Mouse (Mus musculus) Patski (cell line): ENCODE data around the gene Gm20695. TPM values are rescaled to one million over a fixed set of nuclear protein-coding genes. Genes with fewer than 3 reads are reported as not detected.

Experiments used
- ATAC-seq: fragments of 100-300 bp; one replicate; pipeline ENCODE4 v1.8.0; 2021
- CTCF ChIA-PET: fragments of 350-600 bp; sonication (Branson Sonifier 250); formaldehyde crosslinking; loops from one replicate; lab custom pipeline; 2022; ENCODE audit warnings: inconsistent platforms; lab: Charles Lee
- POLR2A ChIA-PET: fragments of 350-600 bp; sonication (Branson Sonifier 250); formaldehyde crosslinking; loops from one replicate; lab custom pipeline; 2022; ENCODE audit warnings: antibody characterized with exemption, inconsistent platforms; lab: Charles Lee
- DNase-seq: peaks from one replicate; pipeline ENCODE4 v3.0.0-alpha.2; 2011; ENCODE audit warnings: low read depth, low spot score
- H3K27me3 ChIP-seq: fragments of 371-371 bp; one replicate; pipeline ENCODE4 v1.5.1; 2021
- CTCF ChIP-seq: fragments of 100-300 bp; IDR thresholded peaks from one replicate; pipeline ENCODE4 v1.5.1; 2021
- in situ Hi-C: fragments of 300-500 bp; cut with MboI; formaldehyde crosslinking; loops from 3 replicates; pipeline ENCODE4 v1.11.1; 2018; ENCODE audit warnings: low pct_unique_long_range_greater_than_20kb, mixed read lengths
- polyA plus RNA-seq: library from polyadenylated mRNA; unstranded; gene quantifications from one replicate; pipeline ENCODE4 v1.2.3, GENCODE M21; 2021

Gene Gm20695
- polyA plus RNA-seq, 1 experiment from 2014 or later: 0.59 TPM

DNA sequence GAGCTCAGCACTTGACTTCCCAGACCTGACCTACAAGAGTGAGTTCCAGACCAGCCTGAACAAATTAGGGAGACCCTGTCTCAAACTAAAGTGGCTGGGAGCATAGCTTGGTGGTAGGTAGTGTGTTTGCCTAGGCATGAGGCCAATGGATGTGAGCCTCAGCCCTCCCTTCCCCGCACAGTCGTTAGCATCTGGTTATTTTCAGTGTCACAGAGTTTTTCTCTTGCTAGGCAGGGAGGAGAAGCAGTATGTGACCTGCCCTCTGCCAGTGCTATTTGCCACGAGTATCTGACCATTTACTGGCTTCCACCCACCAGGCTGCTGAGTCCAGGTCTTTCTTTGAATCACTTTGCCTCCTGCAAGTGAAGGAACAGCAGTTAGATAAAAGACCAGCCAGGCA lies 9.3 kb downstream of the Gm20695 start:
- no peaks in the 10 kb centered on the region for H3K27me3 ChIP-seq
- DNase-seq (no peak), ATAC-seq (no peak)
- CTCF ChIA-PET: no interaction called here
- no peak for TF ChIP-seq CTCF
- in situ Hi-C loops: no loop called here
- POLR2A ChIA-PET: no interaction called here

DNA sequence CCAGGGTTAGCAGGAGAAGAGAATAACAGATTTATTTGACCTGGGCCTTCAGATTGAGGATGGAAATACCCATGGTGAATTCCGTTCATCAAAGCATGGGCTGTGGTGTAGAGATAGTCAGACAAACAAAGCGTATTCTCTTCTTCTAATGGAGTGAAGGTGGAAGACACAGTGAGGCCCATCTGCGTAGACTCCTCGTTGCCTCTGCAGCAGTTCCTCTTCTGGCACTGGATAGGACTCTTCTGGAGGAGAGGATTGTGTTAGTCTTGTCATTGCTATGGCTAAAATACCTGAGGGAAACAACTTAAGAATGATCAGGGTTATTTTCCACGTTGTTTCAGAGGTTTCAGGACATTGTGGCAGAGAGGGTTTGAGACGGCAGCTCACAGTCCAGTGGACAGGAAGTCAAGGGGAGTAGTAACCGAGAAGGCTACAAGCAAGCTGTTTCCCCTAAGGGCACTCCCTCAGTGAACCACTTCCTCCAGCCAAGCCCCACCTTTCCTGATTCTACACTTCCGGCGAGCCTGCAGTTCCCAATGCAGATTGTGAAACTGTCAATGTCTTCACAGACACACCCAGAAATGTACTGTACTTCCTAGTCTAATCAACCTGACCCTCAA lies 10.8 kb downstream of the Gm20695 start:
- DNase-seq (no peak), ATAC-seq (no peak)
- no peak for TF ChIP-seq CTCF
- ChIA-PET CTCF (no interaction called here), POLR2A (no interaction called here)
- no peaks in the 10 kb centered on the region for H3K27me3 ChIP-seq
- in situ Hi-C loops: no loop called here

DNA sequence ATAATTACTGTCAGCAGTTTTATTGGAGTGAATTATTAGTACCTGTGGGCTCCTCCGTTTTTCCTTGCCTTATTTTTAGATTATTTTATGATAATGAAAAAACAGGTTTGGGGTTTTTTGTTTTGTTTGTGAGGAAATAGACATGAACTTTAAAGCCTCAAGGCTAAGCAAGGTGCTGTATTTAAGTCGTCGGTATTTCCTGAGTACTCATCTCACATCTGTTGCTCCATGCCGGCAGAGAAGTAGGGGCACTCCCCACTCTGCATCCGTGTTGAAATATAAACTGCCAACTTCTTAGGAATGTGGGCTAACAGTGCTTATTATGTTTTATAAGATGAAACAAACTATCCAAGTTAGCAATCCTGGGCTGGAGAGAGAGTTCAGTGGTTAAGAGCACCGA lies 11.6 kb downstream of the Gm20695 start:
- ChIA-PET CTCF (interaction anchor here (1.2 kb wide), 1 partner anchor 9 kb away, joined by 3 read pairs; no protein-coding TSS in a partner anchor), POLR2A (no interaction called here)
- no peak for TF ChIP-seq CTCF
- ATAC-seq: no peak
- in situ Hi-C loops: no loop called here
- no peaks in the 10 kb centered on the region for H3K27me3 ChIP-seq
- DNase-seq: no peak

DNA sequence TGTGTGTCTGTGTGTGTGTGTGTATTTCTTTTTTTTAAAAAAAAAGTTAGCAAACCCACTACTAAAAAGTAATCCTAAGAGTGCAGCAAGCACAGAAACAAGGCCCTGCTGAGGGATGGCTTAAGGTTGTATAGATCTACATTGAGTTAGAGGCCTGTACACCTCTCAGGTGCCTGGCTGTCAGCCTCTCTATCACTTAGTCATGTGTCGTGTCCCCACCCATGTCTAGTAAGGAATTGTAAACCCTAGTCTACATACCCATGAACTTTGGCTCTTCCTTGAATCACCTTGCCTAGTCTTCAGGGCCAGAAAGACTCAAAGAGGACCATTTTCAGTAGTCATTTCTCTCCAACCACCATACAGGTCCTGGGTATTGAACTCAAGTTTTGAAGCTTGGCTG lies 12.1 kb downstream of the Gm20695 start:
- no peak for DNase-seq
- ChIA-PET POLR2A (no interaction called here), CTCF (interaction anchor here (0.9 to 1.2 kb wide), 2 partner anchors 9 to 63 kb away, joined by 3 read pairs; no protein-coding TSS in a partner anchor)
- H3K27me3 ChIP-seq: no peaks in the 10 kb centered on the region
- no peak for ATAC-seq
- TF ChIP-seq CTCF: no peak
- in situ Hi-C loops: no loop called here

DNA sequence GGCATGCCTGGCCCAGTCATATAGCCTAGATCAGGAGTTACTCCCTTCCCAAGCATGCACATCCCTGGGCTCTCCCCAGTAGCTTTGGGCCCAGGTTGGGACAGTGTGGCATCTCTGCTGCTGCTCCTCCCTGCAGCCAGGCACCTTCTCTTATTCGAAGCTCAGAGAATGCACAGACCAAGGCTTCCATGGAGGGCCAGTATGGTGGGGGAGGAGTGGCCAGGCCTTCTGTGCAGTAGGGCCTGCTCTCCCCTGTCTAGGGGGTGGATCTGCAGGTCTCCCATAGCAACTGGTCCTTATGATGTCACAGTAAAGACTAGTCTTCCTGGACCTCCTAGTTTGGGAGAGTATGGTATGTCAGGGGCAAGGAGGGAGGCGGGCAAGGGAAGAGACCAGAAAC lies 23.0 kb downstream of the Gm20695 start:
- no peak for TF ChIP-seq CTCF
- H3K27me3 ChIP-seq: no peaks in the 10 kb centered on the region
- POLR2A ChIA-PET: no interaction called here
- CTCF ChIA-PET: interaction anchor here (1.3 kb wide), 1 partner anchor 24 kb away, joined by 3 read pairs; no protein-coding TSS in a partner anchor
- DNase-seq (no peak), ATAC-seq (no peak)
- in situ Hi-C loops: loop anchor here (10.0 kb wide), 1 partner anchor 163 kb away; the partner anchor contains the start of gene Zfp263

DNA sequence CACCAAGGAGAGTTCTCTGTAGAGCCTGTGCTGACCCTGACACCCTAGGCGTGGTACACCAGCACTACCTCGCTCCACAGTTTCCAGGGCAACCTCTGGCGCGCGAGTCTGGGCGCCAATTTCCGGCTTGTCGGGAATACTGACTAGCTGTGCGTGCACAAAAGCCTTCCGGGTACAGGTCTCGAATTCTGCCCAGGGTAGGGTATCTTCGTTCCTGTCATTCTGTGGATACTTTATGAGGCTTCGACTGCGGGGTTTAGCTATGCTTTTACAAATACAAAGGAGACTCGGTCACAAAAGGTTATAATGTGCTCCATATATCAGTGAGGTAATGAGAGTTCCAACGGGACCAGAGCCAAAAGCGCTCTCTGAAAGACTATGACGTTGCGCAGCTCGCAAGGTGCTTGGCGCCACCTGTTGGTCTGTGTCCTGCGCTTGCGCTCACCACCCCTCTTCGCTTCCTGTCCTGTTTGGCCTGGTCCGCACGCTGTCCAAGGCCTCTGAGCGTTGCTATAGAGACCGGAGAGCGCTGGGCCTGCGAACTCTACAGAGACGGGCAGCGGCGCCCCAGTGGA lies 24.2 kb downstream of the Gm20695 start, which contains the start of the genes 1700037C18Rik and Cluap1:
Gene 1700037C18Rik, minus strand, starts transcription at position 153 of the 575 bp plus-strand sequence.
Gene Cluap1, plus strand, starts transcription at position 265 of the 575 bp plus-strand sequence.
- in situ Hi-C loops: loop anchor here (10.0 kb wide), 1 partner anchor 164 kb away; the partner anchor contains the start of gene Zfp263
- no peaks in the 10 kb centered on the region for H3K27me3 ChIP-seq
- ATAC-seq (peak; percentile 99), DNase-seq (peak; percentile 95)
- POLR2A ChIA-PET: interaction anchor here (1.1 kb wide), 1 partner anchor 9 kb away, joined by 3 read pairs; no protein-coding TSS in a partner anchor
- CTCF ChIA-PET: interaction anchor here (0.7 to 2.2 kb wide), 8 partner anchors 9 to 158 kb away, joined by 3 to 7 read pairs (median 3); partner anchors contain the start of gene Olfr15
- TF ChIP-seq CTCF: no peak

DNA sequence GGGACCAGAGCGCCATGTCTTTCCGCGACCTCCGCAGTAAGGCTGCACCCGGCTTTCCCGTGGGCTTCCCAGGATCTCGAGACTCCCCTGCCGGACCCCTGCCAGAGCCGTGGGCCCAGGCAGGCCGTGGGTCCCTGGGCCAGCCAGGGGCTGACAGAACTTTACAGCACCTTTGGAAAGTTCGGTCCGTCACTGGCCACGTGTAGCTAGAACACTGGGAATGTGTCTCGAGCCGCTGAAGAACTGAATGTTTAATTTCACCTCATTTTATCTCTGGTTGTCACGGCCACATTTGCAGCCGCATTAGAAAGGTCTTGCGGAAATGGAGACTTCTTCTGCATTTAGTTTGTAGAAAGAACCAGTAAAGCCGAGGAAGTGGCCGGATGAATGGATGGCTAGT lies 24.7 kb downstream of the Gm20695 start:
- ChIA-PET CTCF (interaction anchor here (0.8 to 2.2 kb wide), 9 partner anchors 8 to 166 kb away, joined by 3 to 7 read pairs (median 3); partner anchors contain the start of genes Olfr15 and Zfp263), POLR2A (no interaction called here)
- ATAC-seq (peak; percentile 42), DNase-seq (no peak)
- H3K27me3 ChIP-seq: no peaks in the 10 kb centered on the region
- no peak for TF ChIP-seq CTCF
- in situ Hi-C loops: loop anchor here (10.0 kb wide), 1 partner anchor 164 kb away; the partner anchor contains the start of gene Zfp263

DNA sequence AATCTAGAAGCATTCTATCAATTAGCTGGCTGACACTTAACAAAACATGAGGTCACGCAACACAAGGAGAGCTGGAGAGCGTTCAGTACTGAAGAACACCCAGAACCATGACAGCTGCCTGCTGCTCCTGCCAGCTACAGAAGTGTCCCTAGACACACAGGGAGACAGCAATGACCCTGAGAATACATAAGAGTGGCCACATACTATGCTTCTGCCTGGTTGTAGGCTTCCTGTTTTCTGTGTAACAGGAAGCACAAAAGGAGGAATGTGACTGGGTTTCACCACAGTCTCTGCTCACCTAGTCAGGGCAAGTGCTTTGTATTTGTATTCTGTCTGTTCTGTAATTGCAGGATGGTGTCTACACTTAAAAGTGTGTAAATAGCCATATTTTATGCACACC lies 36.3 kb downstream of the Gm20695 start:
- DNase-seq: no peak
- POLR2A ChIA-PET: no interaction called here
- TF ChIP-seq CTCF: no peak
- CTCF ChIA-PET: interaction anchor here (0.8 to 0.9 kb wide), 2 partner anchors 9 to 14 kb away, joined by 3 read pairs; no protein-coding TSS in a partner anchor
- H3K27me3 ChIP-seq: no peaks in the 10 kb centered on the region
- in situ Hi-C loops: no loop called here
- ATAC-seq: no peak

DNA sequence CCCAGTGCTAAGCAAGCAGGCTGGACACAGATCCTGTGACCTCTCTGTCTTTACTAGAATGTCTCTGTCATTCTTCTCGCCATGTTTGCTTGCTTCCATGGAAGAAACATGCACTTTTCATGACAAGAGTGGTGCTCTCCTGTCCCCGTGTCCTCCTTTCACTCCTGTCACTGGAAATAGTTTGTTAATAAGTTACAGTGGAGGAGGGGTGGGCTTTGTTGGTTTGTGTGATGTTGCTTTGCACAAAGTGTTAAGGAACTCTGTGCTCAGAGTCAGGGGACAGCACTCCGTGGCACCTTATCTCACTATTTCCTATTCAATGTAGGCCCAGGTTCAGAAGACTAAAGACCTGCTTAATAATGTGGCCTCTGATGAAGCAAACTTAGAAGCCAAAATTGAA lies 39.1 kb downstream of the Gm20695 start:
- no peak for ATAC-seq
- ChIA-PET CTCF (no interaction called here), POLR2A (no interaction called here)
- no peaks in the 10 kb centered on the region for H3K27me3 ChIP-seq
- in situ Hi-C loops: no loop called here
- TF ChIP-seq CTCF: no peak
- DNase-seq: no peak

DNA sequence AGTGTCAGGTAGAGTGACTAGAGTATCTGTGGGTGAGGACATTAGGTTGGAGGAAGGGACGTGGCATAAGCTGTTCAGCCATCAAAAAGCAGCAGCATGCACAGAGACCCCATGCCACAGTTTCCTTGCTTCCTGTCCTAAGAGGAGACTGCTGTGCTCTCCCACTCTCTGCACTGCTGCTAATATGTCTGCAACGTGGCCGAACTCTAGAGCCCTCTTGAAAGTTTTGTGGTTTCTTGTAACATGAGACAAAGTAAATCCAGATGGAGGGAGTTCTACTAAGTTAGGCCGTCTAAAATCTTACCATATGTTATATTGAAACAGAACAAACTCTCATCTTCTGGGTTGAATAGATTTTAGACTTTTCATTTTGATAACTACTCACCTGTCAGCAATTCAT lies 39.5 kb downstream of the Gm20695 start:
- H3K27me3 ChIP-seq: no peaks in the 10 kb centered on the region
- ChIA-PET POLR2A (no interaction called here), CTCF (no interaction called here)
- in situ Hi-C loops: no loop called here
- ATAC-seq: no peak
- no peak for DNase-seq
- no peak for TF ChIP-seq CTCF

DNA sequence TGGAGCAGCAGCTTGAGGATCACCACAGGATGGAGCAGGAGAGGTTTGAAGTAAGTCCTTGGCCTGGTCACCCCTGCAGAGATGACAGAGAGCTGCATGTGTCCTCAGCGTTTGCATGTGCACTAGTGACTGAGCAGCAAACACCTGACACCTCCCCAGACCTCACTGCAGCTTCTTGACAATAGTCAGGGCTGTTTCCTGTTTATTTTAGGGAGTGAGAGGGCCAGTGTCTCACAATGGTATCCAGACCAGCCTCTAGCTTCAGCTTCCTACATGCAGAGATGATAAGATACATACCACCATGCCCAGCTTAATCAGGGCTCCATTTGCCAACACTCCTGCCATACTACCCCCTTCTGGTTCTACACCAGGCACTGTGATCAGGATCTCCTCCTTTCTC lies 44.1 kb downstream of the Gm20695 start:
- DNase-seq (no peak), ATAC-seq (no peak)
- in situ Hi-C loops: no loop called here
- no peaks in the 10 kb centered on the region for H3K27me3 ChIP-seq
- CTCF ChIA-PET: no interaction called here
- no peak for TF ChIP-seq CTCF
- POLR2A ChIA-PET: no interaction called here
